Mouse (Mus musculus) left cerebral cortex, adult 9 months (tissue): ENCODE data around the gene Olfr167.
"Not testable (repeated sequence)": the region's sequence is repeated elsewhere in the genome, so short reads cannot be mapped to it uniquely, and the experiment has no call there.

Source experiments
- DNase-seq, 2 experiments: peaks; one replicate each; pipeline ENCODE4 v3.0.0; 2022; ENCODE audit warnings: low spot score in 2 of 2

The Olfr167 gene

DNA sequence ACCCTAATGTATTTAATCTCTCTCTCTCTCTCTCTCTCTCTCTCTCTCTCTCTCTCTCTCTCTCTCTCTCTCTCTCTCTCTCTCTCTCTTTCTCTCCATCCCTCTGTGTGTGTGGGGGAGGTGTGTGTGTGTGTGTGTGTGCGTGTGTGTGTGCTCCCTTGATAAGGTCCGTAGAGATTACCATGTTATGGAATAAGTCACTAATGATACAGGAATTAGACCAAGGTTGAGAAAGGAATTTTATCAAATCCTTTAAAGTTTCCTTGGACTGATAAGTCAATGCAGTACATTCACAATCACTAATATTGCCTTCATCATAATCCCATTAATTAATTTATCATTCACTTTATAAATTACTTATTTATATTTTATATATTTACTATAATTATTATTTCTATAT lies at the start of gene Olfr167:
Olfr167 (minus strand) TSS at position 101 of the 400 bp plus-strand sequence.
- no peak for DNase-seq

DNA sequence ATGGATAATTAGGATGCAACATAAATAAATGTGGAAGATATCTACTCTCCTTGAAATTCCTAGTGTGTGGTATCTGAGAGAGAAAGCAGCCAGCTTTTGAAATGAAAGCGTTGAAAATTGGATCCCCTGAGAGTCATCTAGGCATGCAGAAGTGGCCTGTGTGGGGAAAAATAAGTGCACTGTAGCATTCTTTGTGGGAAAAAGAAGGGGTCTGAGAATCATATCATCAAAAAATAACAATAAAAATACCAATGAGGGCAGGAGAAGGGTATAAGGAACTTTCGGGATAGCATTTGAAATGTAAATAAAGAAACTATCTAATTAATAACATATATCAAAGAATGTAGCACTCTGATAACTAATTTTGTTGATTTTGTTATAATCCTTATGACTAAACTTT lies 49.6 kb upstream of the Olfr167 start, which contains the start of gene Olfr169:
Olfr169 (minus strand) TSS at position 101 of the 400 bp plus-strand sequence.
- DNase-seq: not testable (repeated sequence)

DNA sequence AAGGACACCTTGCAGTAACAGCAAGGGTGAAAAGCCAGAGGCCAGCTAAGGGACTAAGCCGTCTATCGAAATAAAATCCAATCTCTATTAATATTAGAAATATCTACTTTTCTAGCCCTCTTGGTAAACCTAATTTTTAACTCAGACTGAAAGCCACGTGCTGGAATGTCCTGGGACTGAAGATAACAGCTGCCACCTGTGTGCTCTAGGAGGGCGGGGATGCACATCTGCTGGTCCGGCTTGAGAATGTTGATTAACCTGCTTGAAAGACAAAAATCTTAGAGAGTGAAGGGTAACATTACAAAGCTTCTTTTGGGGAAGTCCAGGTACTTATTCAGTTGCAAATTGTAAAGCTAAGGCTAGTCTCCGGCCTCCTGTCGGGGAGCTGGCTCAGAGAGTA lies 31.4 kb upstream of the Olfr167 start:
- not testable (repeated sequence) for DNase-seq

DNA sequence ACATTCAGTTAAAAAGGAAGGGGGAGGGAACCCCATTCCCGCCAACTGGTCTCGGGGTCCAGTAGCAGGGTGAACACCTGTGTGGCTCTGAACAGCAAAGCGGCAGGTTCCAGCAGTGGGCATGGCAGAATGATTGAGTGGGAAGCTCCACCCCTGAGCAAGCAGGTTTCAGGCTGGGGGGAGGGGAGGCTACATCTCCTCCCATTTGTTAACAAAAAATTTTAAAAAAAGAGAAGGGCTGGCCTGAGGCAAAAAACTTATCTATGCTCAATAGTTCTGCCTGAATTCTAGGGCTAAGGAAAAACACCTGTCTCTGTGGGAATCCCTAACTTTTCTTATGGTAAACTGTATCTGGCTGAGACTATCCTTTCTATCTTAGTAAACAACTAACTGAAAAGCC lies 30.2 kb upstream of the Olfr167 start:
- DNase-seq: not testable (repeated sequence)

DNA sequence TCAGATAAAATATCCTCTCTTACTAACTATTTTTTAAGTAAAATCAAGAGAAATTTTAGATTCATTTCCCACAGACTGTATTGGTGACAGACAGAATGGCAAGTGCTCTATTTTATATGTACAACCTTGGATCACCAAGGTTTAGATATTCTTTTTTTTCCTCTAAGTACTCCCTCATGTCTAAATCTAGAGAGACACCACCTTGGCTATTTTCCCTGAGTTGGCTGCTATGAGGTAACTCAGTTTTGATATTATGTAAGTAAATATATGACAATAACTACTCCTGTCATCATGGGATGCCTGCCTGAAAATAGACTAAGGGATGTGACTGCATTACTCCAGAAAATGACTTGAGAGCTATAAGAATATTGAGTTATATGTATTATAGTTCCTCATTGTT lies 13.4 kb upstream of the Olfr167 start, which contains the start of gene Olfr168:
Olfr168 (minus strand) TSS at position 101 of the 400 bp plus-strand sequence.
- no peak for DNase-seq

DNA sequence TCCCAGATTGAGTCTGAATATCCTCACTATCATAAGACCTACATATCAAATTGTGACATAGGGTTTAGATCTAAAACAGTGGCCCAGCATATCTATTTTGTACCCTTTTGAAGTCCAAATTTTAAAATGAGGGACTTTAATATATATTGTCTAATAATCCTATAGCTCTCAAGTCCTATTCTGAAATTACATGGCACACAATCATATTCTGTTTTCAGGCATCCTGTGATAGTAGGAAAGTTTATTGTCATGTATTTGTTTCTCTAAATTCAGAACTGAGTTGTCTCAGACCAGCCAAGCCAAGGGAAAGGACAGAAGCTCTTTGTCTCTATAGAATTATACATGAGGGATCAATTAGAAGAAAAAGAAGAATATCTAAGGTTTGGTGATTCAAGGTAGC lies 38.7 kb downstream of the Olfr167 start, which contains the start of gene Olfr166:
Olfr166 (plus strand) TSS at position 301 of the 400 bp plus-strand sequence.
- DNase-seq: no peak

DNA sequence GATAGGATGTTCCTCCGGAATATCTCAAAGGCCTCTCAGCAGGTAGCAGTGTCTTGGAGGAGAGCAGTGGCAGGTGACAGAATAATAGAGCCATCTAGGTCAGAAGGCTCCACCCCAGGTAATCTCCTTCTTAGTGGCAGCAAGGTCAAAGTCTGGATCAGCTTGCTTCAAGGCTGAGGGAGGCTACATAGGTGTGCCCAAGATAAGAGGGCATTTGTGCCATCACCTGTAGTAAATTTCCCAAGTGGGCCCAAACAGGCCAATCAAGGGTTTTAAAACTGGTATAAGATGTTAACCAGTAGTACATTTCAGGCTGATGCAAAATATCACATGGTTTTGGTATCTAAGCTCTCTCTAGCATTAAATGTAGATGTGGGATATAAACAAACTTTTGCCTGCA lies 57.7 kb downstream of the Olfr167 start:
- DNase-seq: no peak
